Mouse (Mus musculus): Measurements from ENCODE around the gene Sgca. TPM values are rescaled to one million over a fixed set of nuclear protein-coding genes. Genes with fewer than 3 reads are reported as not detected.
"Not testable (repeated sequence)": the region's sequence is repeated elsewhere in the genome, so short reads cannot be mapped to it uniquely, and the experiment has no call there.

The Sgca gene
- total RNA-seq (2021) = not detected
- 0.79 and 0.95 TPM in 2 replicates for polyA plus RNA-seq (2012; rRNA removed)
- long read RNA-seq = 0 reads

DNA sequence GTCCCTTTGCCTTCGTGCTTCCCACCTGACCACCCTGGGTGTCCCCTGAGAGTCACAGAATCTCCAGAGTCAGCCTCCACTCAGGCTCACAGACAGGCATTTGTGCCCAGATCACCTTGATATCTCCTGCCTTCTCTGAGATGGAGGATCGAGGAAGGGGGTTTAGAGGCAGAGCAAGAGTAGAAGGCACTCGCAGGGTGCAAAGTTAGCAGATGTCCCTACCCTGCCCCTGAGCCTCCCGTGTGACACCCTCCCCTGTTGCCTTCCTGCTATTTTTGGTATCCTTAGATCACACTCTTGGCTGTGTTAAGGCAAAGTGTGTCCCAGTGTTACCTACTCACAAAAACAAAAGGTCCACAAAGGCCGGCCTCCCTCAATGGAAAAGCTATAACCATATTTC lies at the start of gene Sgca:
Gene Sgca (minus strand): TSS at position 129 of the 400 bp plus-strand sequence.
- no peak for DNase-seq

DNA sequence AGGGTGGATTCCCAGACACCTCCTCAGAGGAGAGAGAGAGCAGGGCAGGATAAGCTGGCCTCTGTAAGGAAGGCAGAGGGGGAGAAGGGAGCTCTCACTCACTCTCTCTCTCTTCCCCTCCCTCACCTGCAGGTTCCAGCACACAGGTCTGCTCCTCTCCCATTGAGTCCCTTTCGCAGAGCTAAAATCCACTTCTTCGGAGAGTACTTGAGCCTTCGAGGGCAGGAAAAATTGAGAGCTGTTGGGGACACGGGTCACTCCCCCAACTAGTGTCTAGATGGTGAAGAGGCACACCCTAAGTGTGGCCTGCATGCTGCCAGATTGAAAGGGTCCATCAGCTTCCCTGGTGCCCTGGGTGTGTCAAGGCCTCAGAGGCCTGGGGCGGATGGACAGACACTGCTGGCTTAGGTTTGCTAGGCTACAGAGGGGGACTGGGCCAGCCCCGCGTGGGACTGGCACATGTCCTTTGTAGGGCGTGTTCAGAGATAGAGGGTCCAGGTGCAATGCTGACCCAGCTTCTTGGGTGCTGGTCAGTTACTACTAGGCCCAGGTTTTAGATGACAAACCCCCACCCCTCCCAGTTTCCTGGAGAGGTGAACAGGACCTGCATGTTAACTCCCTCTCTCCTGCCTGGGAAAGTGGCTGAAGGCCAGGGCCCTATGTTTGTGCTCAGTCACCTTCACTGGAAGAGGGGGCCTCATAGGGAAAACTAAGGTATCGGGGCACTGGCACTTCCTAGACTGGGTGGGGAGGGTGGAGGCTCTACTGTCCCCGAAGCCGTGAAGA lies 49.3 kb upstream of the Sgca start:
- no peak for DNase-seq

DNA sequence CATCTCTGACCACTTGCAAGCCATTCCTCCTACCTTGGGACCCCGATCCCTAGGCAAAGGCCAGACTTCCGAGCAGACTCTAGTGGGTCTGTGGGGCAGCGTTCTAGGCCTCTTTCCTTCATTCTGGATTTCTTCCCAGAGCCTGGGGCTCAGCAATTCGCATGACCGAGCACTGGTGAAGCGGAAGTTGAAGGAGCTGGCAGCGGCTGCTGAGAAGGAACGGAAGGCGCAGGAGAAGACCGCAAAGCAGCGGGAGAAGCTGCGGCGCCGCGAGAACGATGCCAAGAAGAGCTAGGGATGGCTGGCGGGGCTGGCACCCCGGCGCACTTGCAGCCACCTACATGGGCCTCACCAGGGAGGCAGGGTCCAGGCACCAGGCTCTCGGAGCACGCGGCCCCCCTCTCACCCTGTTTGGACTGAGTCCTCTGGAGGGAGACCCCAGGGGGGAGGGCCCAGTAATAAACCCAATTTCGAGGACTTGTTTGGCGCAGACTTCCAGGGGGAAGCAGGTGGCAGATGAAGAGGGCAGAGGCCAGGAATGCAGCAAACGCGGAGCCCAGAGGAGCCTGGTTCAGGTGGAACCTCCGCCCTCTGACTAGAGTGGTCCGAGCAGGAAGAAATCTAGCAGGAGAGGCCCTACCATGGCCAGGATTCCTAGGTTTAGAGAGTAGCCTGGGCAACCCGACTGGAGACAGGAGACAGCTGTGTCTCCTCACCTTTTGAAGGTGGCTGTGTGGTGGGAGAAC lies 48.5 kb upstream of the Sgca start:
- no peak for DNase-seq

DNA sequence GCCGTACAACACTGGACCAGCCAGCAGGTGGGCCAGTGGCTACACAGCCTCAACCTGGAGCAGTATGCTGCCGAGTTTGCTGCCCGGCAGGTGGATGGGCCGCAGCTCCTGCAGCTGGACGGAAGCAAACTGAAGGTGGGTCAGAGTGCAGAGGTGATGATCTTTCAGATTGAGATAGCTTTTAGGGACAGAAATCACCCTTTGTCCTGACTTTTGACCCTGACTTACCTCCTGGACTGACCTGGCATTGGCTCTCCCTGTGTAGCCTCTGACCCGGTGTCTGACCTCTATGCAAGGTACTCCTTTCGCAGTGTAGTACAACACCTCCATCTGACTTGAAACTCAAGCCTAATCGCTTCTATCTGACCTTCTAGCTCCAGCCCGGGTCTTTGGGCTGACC lies 47.4 kb upstream of the Sgca start:
- no peak for DNase-seq

DNA sequence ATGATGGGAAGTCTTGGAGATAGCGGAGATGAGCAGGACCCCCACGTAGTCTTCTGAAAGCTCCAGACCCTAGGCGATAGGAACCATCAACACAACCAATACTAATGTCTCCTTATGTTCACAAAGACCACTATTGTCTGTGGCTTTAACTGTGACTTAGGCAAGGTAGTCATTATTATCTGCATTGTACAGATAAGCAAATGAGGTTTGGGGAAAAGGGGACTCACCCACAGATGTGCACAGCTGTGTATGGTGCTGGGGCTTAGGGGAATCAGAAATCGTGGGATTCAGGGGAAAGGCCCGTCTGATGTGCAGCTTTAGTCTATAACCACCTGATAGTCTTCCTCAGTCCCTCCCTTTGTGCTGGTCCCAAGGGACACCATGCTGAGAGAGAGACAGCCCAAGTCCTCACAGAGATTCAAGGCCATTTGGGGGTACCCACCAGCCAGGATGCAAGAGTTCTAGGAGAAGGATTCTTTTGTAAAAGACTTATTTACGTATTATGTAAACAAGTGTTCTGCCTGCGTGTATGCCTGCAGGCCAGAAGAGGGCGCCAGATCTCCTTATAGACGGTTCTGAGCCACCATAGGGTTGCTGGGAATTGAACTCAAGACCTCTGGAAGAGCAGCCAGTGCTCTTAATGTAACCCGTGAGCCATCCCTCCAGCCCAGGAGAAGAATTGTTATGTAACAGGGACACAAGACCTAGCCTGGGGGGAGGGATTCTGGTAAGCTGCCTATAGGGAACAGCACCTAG lies 46.3 kb upstream of the Sgca start:
- DNase-seq = no peak

DNA sequence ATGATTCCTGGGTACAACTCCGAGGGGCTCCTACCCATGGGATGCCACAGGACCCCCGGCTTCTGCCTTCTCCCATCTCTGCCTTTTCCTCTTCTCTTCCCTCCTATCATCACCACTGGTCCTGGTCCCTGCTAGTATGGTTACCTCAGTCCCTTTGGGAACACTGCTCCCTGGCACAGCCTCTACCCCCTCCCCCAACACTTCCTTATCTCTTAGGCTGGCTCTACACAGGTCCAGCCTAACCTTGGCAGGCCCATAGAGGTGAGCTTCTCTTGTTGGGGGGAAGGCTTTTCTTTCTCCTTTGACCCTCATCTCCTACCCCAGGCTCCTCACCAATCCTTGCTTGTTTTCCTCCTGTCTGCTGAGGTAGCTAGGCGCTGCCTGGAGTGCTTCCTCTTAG lies 39.4 kb upstream of the Sgca start:
- DNase-seq = no peak

DNA sequence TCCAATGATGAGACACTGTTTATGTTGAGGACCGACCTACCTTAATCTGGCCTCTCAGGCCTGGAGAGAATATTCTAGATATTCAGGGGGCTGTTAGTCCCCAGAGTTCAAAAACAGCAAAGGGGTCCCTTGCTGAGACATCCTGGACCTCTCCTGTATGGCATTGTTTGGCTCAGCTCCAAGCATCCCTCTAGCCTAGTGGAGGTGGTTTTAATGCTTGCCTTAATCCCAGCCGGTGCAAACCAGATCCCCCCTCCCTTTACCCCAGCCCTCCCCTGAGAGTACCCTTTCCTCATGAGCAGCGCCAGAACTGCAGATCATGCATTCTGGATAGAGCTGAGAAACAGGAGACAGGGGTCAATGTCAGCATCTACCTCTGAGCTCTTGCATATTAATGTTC lies 36.4 kb upstream of the Sgca start:
- no peak for DNase-seq

DNA sequence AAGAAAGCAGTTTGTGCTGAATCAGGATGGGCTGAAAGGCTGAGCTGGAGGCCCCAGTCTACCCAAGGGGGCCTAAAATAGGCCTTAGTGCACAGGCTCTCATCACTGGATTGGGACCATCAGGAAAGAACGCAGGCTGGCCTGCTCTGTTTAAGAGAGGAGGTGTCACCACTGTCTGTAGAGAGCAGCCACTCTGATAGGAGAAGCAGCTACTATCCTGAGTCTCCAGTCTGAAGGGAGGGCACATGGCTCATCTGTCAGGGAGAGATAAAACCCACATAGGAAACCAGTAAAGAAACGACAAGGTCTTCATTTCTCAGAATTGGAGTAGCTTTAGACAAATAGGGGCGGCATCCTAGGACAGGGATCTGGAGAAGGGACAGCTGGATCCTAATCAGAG lies 35.9 kb upstream of the Sgca start:
- no peak for DNase-seq

DNA sequence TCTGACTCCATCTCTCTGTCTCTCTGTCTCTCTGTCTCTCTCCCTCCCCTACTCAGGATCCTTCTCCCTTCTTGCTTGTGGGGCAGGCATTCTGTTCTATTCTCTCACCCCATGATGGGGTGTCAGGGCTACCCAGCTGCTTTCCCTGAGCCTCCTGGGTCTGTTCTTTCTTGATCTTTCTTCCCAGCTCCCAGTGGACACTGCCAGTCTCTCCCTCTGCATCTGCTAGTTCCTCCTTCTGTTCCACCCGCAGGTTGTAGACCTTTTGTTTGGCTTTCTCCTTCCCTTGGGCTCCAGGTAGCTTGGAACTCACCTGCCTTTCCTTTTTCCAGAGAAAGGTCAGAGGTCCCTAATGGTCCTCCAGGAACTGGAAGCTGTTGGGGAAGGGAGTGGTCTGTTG lies 35.3 kb upstream of the Sgca start:
- DNase-seq = no peak

DNA sequence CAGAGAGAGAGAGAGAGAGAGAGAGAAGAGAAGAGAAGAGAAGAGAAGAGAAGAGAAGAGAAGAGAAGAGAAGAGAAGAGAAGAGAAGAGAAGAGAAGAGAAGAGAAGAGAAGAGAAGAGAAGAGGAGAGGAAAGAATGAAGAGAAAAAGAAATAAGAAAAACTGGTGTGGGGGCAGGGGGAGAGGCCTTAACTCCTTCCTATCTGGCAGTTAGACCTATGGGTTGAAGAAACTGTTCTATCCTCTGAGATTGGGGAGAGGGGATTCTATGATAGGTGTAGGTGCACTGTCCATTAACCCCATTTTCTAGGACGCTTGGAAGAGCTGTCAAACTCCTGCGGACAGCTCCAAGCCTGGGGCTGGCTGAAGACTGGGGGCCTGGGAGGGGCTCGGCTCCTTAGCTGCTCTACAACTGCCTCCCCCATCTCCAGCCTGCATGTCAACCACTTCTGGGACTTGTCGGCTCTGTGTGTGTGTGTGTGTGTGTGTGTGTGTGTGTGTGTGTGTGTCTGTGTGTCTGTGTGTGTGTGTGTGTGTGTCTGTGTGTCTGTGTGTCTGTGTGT lies 34.8 kb upstream of the Sgca start:
- DNase-seq = not testable (repeated sequence)

DNA sequence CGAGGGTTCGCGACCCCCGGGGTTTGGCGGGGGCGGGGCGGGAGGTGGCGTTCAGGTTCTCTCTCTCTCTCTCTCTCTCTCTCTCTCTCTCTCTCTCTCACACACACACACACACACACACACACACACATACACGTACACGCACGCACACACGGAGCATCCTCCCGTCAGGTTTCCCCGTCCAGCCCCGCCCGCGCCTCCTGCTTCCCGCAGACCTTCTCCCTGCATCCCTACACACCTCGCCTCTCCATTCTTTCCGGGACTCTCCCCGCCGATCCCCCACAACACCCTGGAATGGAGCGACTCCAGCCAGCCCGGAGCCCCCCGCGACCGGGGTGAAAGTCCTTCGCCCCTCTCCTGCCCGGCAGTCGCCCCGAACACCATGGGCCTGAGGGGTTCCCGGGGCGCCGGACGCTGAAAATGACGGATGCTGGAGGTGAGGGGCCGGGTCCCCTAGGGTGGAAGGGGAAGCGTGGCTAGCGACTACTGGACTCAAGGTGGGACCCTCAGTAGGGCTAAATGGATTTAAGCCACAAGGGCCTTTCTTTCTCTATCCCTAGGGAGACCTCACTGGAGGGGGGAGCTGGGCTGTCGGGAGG lies 34.1 kb upstream of the Sgca start:
- DNase-seq = no peak

DNA sequence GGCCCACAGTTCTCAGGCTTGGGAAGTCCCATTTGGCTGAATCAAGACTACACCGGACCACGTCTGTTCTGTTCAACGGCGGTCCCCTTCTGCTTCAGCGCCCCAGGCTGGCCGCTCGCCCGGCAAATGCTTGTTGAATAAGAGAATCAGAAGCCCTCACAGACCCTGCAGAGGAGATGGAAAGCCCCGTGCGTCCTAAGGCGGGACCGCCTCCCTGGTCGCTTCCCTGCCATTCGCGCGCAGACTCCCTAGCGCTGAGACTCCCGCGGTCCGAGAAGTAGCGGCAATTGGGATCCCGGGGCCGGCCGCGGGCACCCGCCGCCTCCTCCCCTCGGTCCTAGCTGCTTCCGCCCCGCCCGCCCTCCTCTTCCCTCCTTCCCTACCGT lies 33.5 kb upstream of the Sgca start, which contains the start of gene Samd14:
Gene Samd14 (plus strand): TSS at position 251 of the 386 bp plus-strand sequence.
- DNase-seq = peak; percentile 69

DNA sequence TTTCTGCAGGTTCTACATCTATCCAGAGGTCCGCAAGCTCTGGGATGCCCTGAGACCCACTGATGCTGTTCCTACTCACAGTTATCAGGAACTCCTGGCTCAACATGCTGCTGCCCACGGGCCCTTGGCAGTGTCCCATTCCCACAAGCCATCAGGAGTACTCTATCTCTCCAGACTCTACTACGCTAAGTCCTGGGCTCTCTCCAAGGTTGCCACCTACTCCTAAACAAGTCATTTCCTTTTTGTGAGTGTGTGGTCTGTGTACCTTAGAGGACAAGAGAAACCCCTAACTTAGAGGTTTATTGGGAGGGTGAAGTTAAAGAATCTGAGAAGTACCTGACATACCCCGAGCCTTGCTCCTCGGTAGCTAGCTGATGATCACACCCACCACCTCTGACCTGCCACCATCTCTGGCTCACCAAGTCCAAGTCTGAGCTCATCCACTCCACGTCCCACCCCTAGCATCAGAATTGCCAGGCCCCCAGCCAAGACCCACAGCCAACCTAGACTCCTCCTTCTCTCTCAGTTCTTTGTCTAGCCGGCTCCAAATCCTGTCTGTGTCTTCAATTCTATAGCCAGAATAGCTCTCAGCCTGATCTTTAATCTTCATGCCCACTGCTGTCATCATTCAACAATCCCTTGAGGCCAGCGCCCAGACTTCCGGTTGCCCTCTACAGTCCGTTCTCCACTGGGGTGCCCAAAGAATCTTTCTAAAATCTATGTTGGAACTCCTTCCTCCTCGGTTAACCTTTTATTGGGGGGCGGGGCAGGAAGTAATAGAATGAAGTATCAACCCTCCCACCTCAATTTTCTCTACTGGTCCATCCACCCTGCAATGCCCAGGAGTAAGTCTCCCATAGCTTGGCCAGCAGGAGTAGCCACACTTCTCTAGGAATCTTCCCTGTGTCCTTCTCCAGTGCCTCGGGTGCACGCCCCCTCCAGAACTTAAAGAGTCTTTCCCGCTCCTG lies 32.8 kb upstream of the Sgca start:
- DNase-seq = no peak

DNA sequence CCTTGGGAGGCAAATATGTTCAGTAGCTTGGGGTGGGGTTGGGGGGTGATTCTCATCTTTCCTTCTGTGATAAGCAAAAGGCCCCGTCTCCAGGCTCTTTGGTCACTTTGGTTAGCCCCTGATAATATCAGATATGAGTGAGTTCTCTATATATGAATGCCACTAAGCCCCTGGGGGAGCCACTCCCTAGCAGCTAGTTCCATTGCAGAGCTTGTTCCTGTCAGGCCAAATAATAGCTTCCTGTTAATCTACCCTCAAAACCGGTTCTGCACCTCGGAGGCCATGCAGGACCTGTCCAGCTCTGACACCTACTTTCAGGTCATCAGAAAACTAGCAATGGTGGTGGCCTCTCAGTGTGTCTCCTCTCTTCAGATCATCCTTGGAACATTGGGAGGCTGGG lies 31.3 kb upstream of the Sgca start:
- no peak for DNase-seq

DNA sequence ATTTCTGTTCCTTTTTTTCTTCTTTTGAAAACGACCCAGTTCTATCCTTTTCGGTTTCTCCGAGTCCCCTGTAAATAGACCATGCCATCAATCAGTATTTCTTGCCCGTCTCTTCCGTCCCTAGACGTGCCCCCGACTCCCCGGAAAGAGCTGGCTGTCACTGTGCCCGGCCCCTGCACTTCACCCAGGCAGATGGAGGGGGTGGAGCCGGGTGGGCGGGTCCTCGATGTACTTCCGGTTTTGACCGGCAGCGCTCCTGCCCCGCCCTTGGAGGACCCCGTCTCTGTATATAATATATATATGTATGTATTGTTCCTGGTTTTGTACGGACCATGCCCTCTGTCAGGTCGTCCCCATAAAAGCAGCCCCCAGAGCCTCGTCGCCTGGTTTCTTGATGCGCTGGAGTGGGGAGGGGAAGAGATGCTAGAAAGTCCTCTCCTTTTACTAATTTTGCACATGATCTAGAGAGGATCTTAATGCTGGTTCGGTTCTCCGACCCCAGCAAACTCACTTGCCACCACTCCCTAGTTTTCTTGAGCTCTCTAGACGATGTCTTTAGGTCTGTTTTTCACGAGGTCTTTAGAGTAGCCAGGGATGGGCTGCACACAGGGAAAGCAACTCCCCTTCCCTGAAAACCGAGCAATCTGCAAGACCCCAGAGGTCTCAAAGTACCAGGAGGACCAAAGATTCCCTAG lies 30.5 kb upstream of the Sgca start:
- DNase-seq = peak; percentile 90

DNA sequence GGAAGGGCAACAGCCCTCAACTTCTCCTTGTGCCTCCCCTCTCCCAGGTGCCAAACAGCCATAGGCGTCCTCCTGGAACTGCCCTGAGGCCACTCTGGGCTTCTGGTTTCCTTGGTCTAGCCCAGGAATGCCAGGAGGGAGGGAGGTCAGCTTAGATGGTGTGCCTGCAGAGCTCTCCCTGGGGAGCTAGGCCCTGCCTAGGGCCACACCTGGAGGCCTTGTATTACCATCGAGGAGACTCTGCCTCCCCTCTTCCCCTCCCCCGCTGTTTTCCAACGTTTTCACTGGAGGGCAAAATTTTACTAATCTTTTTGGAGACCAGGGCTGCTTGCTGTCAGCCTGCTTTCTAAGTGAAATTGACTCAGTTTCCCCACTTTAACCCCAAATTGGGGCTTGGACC lies 29.9 kb upstream of the Sgca start:
- no peak for DNase-seq

DNA sequence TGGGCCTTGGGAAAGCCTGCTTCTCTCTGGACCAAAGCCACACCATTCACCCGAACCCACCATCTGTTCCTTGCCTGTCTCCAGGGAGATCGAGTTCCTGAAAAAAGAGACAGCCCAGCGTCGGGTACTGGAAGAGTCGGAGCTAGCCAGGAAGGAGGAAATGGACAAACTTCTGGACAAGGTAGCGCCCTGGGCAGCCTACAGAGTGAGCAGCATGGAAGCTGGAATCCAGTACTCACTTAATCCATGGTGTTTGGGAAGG lies 28.7 kb upstream of the Sgca start:
- DNase-seq = no peak

DNA sequence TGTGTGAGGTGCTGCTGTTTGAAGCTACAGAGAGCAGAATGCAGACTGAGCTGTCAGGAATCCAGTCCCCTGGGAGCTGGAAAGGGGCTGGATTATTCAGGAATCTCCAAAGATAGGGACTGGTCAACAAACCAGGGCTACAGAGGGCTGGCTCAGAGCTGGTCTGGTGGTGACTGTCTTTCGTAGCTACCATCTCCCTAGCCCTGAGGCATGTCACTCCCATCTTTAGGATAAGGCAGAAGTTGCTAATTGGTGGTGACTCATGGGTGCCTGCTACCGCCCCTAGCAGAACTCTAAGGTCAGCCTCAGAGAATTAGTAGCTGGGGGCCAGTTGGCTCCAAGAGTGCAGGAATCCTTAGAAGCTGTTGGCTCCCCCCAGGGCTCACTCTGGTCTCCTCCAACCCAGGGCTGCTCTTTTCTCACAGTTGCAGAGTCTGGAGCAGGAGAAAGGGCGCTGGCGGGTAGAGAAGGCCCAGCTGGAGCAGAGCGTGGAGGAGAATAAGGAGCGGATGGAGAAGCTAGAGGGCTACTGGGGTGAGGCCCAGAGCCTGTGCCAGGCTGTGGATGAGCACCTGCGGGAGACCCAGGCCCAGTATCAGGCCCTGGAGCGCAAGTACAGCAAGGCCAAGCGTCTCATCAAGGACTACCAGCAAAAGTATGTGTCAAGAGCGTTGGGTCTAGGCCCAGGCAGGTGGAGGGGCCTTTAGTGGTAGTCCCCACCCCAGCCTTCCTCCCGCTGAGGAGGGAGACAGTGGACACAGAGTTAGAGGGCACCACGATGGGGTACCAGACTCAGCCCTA lies 28.2 kb upstream of the Sgca start:
- no peak for DNase-seq

DNA sequence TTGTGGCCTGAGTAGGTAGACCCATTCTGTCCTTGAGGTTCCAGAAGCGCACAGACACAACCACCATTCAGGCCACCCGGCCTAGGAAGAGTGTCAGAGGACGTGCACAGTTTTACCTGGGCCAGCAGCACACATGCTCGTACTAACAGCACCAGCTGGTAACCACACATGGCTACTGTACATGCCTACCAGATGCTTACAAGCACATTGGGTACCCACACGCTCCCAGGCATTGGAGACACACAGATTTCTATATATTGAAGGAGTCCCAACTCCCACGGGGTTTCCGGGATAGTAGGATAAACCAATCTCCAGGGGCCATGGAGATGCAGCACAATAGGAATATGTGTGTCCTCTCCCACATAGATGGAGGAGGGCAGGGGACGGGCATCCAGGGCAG lies 26.6 kb upstream of the Sgca start:
- DNase-seq = no peak

All from adrenal gland, adult 2 months (tissue).